Mouse (Mus musculus) left cerebral cortex, postnatal 25 days (tissue): ENCODE measurements around the gene Ttc28. TPM values are rescaled to one million over a fixed set of nuclear protein-coding genes. Genes with fewer than 3 reads are reported as not detected.

Experiments
- DNase-seq, 2 experiments: peaks; one replicate each; pipeline ENCODE4 v3.0.0; 2022; ENCODE audit warnings: low spot score in 2 of 2, mixed read lengths in 1 of 2
- intact Hi-C: fragments of 180-260 bp; cut with DNase I; formaldehyde crosslinking; loops from one replicate; pipeline ENCODE4 v1.15.1; 2025
- total RNA-seq, 2 experiments: library from RNA; stranded (reverse); gene quantifications; 2 replicates each; pipeline ENCODE4 v1.2.3; 2021

Gene Ttc28
- total RNA-seq, 2 experiments from 2014 or later, result 11.6 to 13.2 TPM

DNA sequence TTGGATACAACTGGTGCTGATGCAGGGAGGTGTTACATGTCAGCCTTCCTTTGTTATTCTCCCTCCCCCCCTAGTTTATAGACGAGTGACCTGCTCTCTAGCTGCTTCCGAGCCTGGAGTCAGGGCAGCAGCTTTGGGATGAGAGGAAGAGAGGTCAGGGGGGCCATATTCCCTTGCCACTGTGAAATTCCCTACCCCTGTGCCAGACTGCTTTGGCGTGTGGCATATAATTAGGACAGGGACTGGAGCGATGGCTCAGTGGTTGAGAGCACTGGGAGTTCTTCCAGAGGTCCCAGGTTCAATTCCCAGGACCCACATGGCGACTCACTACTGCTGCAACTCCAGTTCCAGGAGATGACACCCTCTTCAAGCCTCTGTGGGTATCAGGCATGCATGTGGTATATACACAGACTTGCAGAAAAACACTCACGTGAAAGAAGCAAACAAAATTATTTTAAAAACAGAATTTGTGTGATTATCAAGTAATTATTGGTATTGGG lies 180.7 kb downstream of the Ttc28 start:
- intact Hi-C loops, result no loop called here
- no peak for DNase-seq

DNA sequence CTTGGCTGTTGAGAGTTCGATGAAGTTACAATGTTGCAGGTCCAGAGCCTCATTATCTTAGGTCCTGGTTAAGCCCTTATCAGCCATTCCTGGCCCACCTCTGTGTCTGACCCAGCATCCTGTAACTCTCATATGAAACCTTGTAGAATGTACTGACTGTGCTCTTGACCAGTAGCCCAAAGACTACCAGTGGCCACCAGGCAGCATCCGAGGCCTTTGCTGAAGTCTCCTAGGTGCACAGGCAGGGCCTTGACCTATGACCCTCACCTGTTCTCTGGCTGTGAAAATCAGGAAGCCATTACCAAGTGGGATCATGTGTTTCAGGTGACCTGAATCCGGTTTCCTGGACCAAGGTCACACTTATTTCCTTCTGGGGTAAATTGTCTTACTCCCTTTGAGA lies 183.6 kb downstream of the Ttc28 start:
- intact Hi-C loops, result no loop called here

DNA sequence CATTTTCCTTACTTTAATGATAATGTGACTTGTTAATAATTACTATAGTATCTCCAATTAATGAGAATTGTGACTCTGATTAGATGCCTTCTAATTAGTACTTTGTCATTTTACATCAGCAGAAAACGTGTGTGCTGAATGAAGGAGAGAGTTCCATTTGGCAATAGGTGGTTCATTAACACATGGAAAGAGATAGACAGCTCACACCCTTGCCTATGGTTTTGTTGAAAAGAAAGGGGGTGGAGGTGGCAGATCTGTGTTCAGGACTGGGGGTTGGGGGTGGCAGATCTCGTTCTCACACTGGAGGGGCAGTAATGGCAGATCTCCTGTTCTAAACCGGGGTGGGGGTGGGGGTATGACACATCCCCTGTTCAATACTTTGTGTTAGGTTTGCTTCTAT lies 184.4 kb downstream of the Ttc28 start:
- DNase-seq, result no peak
- intact Hi-C loops, result no loop called here

More for the DNA sequence above, 183.6 kb downstream of the Ttc28 start:
- DNase-seq, result no peak

DNA sequence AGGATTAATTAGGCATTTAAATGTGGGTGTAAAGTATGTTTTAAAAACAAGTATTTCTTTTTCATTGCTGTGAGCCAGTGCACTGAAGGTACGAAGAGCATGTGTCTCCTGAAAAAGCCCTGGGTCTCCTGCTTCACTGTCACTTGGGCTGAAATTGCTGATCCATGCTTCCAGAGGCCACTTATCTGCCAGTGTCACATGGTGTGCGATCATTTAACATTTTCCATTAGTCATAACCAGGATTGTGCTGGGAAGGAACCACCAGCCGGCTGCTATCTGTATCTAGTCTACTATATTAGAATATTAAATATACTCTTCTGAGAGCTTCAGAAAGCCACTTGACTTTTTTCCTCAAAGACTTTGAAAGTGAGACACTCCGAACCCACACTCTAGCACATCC lies 186.2 kb downstream of the Ttc28 start:
- intact Hi-C loops, result no loop called here
- DNase-seq, result no peak

DNA sequence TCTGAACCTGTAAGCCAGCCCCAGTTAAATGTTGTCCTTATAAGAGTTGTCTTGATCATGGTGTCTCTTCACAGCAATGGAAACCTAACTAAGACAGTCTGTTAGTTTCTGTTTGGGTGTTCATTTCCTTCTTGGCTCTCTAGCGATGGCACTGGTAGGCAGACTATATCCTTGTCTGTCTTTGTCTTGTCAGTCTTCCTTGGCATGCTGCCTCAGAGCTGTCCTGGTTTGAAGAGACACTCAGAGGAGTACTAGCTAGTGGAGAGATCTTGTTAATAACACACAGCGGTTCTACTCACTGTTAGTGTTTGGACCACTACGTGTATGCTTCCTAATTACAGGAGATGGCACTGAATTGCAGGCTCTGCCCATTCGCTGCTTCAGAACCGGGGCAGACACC lies 189.9 kb downstream of the Ttc28 start:
- intact Hi-C loops, result no loop called here
- no peak for DNase-seq

DNA sequence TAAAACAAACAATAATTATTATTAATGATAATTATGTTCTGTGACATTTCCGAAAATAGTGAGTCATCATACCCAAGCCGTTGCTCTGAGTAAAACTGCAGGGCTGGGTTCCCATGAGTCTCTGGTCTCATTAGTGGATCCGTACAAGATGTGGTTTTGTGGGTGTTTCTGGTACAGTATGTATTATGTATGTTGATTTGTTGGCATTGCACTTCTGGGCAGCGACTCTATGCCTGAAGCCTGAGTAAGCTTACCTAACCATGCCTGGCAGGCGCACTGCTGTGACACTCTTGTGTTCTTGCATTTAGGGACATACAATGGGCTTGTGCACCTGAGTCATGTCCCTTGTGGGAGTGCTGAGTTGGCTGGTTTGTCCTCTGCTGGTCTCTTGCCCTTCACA lies 190.3 kb downstream of the Ttc28 start:
- intact Hi-C loops, result no loop called here
- no peak for DNase-seq

DNA sequence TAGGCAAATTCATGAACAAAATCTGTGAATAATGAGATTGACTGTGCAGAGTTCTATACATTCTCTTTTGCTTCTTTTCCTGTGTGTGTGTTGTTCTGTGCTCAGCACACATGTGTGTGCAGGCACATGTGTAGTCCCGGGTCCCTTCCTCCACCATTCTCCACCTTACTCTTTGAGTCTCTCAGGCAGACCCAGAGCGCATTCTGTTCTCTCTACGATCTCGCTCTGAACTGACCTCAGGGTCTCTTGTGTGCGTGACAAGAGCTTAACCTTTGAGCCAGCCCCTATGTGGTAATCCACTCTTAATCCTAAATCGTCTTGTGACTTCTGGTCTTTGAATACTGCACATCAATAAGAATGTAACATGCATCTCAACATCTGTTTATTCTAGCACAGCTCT lies 190.8 kb downstream of the Ttc28 start:
- intact Hi-C loops, result no loop called here
- DNase-seq, result no peak

DNA sequence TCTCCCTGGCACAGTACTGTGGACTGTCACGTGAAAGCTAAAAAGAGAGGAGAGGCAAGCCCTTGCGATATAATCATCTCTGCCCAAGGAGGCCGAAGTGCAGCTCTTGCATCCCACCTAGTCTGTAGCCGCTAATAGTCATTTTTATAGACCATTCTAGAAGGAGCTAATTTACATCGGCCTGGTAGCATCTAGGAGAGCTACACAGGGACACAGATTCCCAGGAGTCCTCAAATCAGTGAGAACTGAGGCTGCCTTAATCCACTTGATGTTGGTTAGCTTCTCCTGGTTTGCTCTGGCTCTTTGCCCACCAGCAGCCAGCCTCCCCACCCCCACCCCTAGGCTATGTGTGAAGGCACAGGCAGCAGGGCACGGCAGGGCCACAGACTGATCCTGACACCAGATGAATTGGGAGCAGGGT lies 193.7 kb downstream of the Ttc28 start:
- no peak for DNase-seq
- intact Hi-C loops, result no loop called here

DNA sequence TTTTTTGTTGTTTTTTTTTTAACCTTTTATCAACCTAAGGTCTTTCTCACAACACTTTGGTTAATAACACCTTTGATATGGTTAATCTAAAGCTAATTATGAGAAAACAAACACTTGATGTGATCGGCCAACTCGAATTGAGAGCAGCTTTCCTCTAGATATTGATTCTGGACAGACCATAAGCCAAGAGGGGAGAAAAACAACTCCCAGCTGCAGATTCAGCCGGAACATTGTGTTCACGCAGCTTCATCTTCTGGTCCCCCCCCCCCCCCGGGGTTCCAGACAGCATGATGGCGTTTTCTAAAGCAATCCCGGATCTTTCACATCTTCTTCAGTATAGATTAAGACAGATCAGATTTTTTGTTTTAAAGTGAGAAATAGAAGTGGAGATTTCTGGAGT lies 194.4 kb downstream of the Ttc28 start:
- intact Hi-C loops, result no loop called here
- DNase-seq, result no peak

DNA sequence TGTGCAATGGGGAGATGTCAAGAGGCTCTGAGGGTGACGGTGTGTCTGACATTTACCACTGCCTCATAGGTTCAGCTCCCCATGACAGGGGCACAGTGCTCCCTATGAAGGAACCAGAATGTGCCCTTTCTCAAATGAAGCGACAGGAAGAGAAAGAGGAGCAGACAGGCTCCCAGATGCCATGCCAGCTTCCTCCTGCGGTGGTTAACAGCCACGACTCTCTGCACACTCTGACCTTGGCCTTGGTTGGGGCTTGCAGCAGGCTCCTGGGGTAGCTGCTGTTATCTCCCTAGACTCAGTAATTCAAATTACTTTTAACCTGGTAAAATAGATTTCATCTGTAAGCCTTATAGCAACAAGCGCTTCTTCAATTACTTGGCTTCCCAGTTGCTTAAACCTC lies 196.2 kb downstream of the Ttc28 start:
- intact Hi-C loops, result no loop called here
- DNase-seq, result no peak

DNA sequence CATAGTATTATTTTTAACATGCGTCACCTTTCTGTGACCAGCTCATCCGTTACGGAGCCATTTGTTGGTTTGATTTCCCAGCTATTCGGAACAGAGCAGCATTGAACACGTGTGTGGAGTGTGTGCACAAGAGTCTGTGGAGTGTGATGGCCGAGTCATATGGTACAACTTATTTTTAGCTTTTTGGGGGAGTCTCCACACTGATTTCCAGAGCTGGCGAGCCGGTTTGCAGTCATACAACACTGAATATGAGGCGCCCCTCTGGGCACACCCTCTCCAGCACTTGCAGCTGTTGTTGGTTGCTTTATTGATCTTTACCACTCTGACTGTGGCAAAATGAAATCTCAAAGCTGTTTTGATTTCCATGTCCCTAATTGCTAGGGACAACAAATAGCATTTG lies 197.7 kb downstream of the Ttc28 start:
- no peak for DNase-seq
- intact Hi-C loops, result no loop called here

DNA sequence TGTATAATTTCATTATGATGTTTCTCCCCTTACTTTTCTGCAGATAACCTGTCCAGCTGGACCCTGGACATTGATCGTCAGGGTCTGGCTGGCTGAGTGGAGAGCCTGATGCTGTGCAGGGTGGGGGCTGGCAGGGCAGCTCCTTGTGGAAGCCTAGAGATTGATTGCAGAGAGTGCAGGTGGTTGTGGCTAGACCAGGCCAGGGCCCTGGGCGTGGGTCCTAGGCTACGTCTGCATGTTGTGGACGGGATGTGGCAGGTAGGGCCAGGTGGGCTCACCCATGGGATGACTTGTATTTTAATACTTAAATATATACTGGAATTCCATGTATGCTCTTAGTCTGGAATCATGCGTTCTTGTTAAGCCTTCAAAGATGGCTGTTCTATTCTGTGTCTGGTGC lies 201.0 kb downstream of the Ttc28 start:
- DNase-seq, result no peak
- intact Hi-C loops, result no loop called here

DNA sequence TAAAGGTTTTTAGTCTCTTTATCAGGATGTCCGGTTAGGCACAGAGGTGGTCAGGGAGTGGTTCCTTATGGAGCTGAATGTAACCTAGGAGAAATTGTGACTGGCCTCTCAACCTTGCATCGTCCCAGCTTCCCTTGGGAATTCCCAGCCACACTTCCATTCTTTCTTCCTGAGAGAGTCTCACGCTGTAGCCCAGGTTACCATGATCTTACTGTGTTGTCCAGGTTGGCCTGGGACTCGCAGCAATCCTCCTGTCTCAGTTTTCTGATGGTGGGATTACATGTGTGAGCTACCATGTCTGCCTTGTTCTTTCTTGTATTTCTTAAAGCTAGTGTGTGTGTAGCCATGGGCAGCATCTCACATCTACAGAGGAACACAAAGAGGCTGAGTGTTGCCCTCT lies 206.2 kb downstream of the Ttc28 start:
- DNase-seq, result no peak
- intact Hi-C loops, result no loop called here

DNA sequence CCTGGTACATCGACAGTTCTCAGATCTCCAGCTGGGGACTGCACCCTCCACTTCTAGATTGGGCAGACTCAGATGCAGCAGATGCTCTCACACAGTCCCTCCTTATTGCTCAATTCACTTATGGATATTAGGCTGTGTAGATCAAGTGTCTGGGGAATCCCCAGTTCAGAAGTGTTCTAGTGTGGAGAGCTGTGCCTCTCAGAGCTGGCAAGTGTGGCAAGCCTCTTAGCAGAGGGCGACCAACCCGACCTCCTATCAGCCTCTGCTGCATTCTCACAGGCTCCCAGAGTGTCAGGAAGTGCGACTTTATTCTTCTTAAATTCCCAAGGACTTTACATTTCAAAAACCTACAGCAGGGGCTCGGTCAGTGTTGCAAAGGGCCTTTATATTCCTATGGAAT lies 217.1 kb downstream of the Ttc28 start:
- intact Hi-C loops, result no loop called here

DNA sequence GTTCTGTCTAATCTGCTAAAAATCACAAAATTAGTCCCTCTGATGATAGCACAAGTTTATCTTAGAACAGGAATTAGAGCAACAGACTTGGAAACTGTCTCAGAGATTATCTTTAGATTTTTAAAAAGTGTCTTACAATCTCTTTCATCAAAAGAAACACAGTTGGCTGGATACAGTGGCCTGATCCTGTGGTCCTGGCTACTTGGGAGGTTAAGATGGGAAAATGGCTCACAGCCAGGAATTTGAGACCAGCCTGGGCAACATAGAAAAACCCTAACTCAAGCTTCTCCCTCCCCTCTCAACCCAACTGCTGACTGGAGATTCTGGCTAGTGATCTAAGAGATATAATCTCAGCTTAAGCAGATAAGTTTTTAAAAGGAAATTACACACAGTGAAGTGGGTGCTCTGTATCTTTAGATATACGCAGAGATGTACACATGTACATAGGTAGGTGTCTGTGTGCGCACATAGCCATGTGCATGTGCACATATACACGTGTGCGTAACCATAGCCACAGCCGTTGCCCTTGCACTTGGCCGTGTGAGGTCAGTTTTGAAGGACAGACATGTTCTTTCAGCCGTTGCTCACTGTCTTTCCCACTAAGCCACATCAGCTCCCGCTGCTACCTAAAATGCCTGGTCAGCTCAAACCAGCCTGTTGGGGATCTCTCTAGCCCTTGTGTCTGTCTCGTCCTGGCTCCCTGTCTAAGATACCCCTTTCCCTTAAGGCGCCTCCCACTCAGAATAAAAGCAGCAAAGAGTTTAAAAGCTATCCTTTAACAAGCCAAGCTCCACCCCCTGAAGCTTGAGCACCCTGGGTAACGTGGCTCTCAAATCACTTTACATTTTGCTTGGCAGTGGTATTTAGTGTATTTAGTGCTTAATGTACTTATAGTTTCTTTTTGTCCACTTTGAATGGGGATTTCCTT lies 217.9 kb downstream of the Ttc28 start:
- DNase-seq, result no peak
- intact Hi-C loops, result no loop called here

More for the DNA sequence above, 217.1 kb downstream of the Ttc28 start:
- no peak for DNase-seq

DNA sequence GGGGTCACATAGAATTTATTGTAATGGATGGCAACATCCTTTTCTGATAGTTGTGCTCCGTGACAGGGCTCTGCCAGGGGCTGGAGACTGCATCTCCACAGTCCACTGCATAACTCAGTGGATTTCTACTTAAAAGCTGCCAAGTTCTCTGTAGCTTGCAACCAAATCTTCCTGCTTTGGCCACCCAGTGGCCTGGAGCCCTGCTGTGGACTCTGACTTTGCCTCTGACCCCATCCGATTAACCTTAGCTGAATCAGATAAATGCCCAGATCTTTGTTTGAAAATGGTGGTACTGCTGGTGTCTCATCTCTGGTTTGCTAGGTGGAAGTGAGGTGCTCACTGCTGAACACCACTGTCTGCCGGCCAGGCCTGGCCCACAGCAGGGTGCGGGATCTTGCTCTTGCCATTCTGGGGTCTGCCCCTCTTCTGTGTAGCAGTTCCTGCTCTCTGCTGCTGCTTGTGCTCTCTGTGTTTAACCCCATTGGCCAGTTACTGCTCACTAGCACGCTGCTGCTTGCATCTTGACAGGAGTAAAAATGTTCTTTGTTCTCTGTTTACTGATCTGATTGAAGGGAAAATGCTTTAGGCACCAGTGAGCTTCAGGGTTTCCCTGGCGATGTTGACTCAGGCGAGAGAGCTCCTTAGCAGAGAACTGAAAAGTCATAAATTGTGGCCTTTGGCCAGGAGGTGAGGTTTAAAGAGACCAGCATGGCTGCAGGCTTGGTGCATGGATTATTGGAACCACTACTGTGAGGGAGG lies 219.1 kb downstream of the Ttc28 start:
- intact Hi-C loops, result no loop called here

DNA sequence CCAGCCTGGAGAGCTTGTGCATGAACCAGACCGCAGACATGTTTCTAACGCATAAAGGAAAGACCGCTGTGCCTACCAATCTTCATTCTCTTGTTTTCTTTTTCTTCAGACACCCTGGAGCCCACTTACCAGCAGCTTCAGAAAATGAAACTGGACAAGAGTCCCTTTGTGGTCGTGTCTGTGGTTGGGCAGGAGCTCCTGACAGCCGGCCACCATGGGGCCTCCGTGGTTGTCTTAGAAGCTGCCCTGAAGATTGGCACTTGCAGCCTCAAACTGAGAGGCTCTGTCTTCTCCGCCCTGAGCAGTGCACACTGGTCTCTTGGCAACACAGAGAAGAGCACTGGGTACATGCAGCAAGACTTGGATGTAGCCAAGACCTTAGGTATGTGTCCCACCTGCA lies 221.0 kb downstream of the Ttc28 start:
- intact Hi-C loops, result no loop called here
- no peak for DNase-seq

More for the DNA sequence above, 219.1 kb downstream of the Ttc28 start:
- DNase-seq, result no peak

DNA sequence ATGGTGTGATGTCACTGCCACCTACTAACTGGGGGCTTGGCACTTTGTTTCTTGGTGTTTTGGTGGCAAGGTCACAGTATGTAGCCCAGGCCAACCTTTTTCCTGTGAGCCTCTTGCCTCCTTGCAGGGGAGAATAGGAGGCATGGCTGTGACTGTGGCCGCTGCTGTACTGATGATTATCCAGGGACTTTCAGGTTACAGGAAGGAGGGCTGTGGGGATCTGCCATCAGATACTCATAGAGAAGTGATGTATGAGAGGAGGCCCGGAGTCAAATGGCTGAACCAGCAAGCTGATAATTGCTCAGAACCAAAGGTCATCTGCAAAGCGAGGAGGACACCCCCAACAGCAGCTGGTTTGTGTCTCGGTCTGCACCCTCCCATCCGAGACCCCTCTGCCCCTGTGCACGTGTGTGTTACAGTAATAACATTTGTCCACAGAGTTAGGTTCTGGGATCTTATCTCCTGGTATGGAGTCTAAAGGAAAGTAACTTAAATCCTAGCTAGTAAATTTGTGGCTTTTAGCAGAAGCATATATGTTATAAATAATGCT lies 221.9 kb downstream of the Ttc28 start:
- DNase-seq, result no peak
- intact Hi-C loops, result no loop called here

DNA sequence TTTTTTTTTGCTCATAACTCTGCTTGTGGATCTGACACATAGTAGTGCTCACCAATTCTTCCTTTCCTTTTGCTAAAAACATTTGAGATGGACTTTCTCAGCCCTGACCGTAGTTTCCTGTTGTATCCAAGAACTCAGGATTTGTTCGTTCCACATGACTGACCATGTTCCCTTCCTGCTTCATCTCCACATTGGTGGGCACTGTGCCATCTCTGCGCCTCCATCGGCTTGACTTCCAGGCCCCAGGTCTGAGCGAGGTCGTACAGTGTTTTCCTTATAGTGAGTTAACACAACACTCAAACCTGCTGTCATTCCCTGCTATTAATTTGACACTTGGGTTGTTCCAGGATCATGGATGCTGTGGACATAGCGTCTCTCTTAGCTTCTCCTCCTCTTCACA lies 225.2 kb downstream of the Ttc28 start:
- intact Hi-C loops, result no loop called here
- no peak for DNase-seq

DNA sequence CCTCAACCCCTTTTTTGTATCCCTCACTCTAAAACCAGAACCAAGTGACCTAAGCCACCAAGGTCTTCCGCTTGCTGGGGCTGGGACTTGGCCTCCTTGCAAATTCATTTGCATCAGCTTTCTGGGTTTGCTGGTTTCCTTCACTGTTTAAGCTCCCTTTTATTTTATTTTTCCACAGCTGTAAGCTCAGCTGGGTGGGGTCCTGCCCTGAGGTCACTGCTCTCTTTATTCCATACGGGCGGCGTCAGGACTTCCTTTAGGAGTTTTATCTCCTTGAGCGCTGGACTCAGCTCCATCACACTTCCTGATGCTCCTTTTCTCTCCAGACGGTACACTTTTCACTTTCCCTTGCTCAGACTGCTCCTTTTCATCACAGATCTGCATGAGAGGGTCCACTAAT lies 231.8 kb downstream of the Ttc28 start:
- no peak for DNase-seq
- intact Hi-C loops, result no loop called here

DNA sequence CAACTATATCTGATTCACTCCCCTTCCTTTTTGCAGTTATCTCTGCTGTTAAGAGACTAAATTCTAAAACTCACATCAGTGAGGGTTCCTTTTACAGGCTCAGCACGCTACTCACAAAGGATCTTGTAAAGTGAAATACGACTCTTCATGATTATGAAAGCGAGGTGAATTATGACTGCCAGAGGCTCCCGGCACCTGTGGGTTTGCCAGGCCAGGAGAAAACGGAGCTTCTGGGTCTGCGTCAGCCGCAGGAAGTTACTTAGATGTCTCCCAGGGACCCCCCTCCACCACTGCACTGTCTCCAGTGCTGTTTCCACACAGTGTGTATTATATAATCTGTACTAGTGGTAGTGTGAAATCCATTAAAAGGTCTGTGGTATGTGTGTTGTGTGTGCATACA lies 233.6 kb downstream of the Ttc28 start:
- intact Hi-C loops, result no loop called here
- no peak for DNase-seq
